Mouse (Mus musculus) CD4-positive, CD25-positive, alpha-beta regulatory T cell, adult 9 weeks (primary cell): ENCODE data around the gene 4930449I24Rik. TPM values are rescaled to one million over a fixed set of nuclear protein-coding genes. Genes with fewer than 3 reads are reported as not detected.

Experiments used
- polyA plus RNA-seq: library from polyadenylated mRNA; unstranded; fragments of 100-300 nt; shearing (Covaris generic); gene quantifications from one replicate; pipeline ENCODE4 v1.2.1, GENCODE M21; 2017

4930449I24Rik gene
- not detected for polyA plus RNA-seq

DNA sequence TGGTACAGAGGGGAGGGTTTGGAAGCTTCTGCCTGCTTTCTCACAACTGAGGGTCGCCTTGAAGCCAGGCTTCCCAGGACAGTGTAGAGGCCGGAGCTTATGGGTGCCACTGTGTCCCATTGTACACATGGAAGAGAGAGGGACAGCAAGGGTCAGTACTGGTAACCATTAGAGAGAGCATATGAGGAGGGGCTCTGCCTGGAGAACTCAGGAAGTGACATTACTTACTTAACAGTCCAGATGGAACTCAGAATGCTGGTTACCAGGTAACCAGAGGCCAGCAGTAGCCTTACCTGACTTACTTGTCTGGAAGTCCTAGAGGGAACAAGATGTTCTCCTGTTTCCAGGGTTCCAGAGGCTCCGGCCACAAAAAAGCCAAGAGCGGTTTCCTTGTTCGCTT, at the start of gene 4930449I24Rik:
Gene 4930449I24Rik, plus strand, starts transcription at position 301 of the 400 bp plus-strand sequence.

DNA sequence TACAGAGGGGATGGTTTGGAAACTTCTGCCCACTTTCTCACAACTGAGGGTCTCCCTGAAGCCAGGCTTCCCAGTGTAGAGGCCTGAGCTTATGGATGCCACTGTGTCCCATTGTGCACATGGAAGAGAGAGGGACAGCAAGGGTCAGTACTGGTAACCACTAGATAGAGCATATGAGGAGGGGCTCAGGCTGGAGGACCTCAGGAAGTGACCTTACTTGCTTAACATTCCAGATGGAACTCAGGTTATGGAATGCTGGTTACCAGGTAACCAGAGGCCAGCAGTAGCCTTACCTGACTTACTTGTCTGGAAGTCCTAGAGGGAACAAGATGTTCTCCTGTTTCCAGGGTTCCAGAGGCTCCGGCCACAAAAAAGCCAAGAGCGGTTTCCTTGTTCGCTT, 20.5 kb upstream of the 4930449I24Rik start, which contains the start of gene Gm6408:
Gene Gm6408, plus strand, starts transcription at position 301 of the 400 bp plus-strand sequence.

DNA sequence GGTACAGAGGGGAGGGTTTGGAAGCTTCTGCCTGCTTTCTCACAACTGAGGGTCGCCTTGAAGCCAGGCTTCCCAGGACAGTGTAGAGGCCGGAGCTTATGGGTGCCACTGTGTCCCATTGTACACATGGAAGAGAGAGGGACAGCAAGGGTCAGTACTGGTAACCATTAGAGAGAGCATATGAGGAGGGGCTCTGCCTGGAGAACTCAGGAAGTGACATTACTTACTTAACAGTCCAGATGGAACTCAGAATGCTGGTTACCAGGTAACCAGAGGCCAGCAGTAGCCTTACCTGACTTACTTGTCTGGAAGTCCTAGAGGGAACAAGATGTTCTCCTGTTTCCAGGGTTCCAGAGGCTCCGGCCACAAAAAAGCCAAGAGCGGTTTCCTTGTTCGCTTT, 11.1 kb upstream of the 4930449I24Rik start, which contains the start of gene Gm6370:
Gene Gm6370, plus strand, starts transcription at position 301 of the 400 bp plus-strand sequence.

DNA sequence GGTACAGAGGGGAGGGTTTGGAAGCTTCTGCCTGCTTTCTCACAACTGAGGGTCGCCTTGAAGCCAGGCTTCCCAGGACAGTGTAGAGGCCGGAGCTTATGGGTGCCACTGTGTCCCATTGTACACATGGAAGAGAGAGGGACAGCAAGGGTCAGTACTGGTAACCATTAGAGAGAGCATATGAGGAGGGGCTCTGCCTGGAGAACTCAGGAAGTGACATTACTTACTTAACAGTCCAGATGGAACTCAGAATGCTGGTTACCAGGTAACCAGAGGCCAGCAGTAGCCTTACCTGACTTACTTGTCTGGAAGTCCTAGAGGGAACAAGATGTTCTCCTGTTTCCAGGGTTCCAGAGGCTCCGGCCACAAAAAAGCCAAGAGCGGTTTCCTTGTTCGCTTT, 11.6 kb downstream of the 4930449I24Rik start, which contains the start of gene Gm3402:
Gene Gm3402, plus strand, starts transcription at position 301 of the 400 bp plus-strand sequence.

DNA sequence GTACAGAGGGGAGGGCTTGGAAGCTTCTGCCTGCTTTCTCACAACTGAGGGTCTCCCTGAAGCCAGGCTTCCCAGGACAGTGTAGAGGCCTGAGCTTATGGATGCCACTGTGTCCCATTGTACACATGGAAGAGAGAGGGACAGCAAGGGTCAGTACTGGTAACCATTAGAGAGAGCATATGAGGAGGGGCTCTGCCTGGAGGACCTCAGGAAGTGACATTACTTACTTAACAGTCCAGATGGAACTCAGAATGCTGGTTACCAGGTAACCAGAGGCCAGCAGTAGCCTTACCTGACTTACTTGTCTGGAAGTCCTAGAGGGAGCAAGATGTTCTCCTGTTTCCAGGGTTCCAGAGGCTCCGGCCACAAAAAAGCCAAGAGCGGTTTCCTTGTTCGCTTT, 23.3 kb downstream of the 4930449I24Rik start, which contains the start of gene Gm3404:
Gene Gm3404, plus strand, starts transcription at position 301 of the 400 bp plus-strand sequence.

DNA sequence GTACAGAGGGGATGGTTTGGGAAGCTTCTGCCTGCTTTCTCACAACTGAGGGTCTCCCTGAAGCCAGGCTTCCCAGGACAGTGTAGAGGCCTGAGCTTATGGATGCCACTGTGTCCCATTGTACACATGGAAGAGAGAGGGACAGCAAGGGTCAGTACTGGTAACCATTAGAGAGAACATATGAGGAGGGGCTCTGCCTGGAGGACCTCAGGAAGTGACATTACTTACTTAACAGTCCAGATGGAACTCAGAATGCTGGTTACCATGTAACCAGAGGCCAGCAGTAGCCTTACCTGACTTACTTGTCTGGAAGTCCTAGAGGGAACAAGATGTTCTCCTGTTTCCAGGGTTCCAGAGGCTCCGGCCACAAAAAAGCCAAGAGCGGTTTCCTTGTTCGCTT, 35.1 kb downstream of the 4930449I24Rik start, which contains the start of gene Gm3409:
Gene Gm3409, plus strand, starts transcription at position 301 of the 400 bp plus-strand sequence.

Other genes starting within 250 kb of the 4930449I24Rik start
- gene Wasf3, start 117.4 kb upstream of the 4930449I24Rik start, polyA plus RNA-seq, result not detected
- gene Gm6408, start 20.4 kb upstream of the 4930449I24Rik start, polyA plus RNA-seq, result not detected
- gene Gm6370, start 11.0 kb upstream of the 4930449I24Rik start, polyA plus RNA-seq, result not detected
- gene Gm3402, start 11.7 kb downstream of the 4930449I24Rik start, polyA plus RNA-seq, result not detected
- not detected for gene Gm3404, start 23.4 kb downstream of the 4930449I24Rik start, polyA plus RNA-seq
- gene Gm3409, start 35.2 kb downstream of the 4930449I24Rik start, polyA plus RNA-seq, result not detected
- not detected for gene Gm3415, start 53.7 kb downstream of the 4930449I24Rik start, polyA plus RNA-seq
- not detected for gene Gpr12, start 82.8 kb downstream of the 4930449I24Rik start, polyA plus RNA-seq